Mouse (Mus musculus): Measurements from ENCODE around the gene Ndufaf3.

Gene Ndufaf3

GRCm38 (mm10) chr9:108516380-108517251 is 50.6 kb downstream of the Ndufaf3 start, which contains the start of gene Qrich1:
Gene Qrich1, plus strand, starts transcription at chr9:108516806.
- DNase-seq, result peak; percentile 93 to 94
